8 mouse cellular contexts compared by ENCODE assay signal in genomic region chr17:78434746-78435145, GRCm38 (mm10). TPM values are rescaled to one million over a fixed set of nuclear protein-coding genes. Genes with fewer than 3 reads are reported as not detected.
DNase-seq lines count a peak whose midpoint lies in the region; ATAC-seq lines count a peak whose summit lies in the region.

No protein-coding gene starts in this region.

- no peaks in the 10 kb centered on the region for H3K27me3 ChIP-seq in intestine, embryonic 14.5 days (replicated peaks; ENCODE audit: control insufficient read depth, insufficient read depth, low read length)
- H3K27me3 ChIP-seq in intestine, embryonic 15.5 days (replicated peaks), result no peaks in the 10 kb centered on the region

- H3K9ac ChIP-seq in intestine, embryonic 14.5 days (ENCODE audit: low read length), result no peak overlapping the region
- no peak overlapping the region for H3K9ac ChIP-seq in intestine, embryonic 15.5 days

- no peaks in the 10 kb centered on the region for H3K9me3 ChIP-seq in intestine, embryonic 14.5 days (ENCODE audit: control insufficient read depth, low read length)
- no peaks in the 10 kb centered on the region for H3K9me3 ChIP-seq in intestine, embryonic 15.5 days

- no peak overlapping the region for H3K4me3 ChIP-seq in intestine, embryonic 14.5 days (ENCODE audit: low read depth, low read length)
- H3K4me3 ChIP-seq in intestine, embryonic 15.5 days (replicated peaks), result no peak overlapping the region

- no peak overlapping the region for H3K4me2 ChIP-seq in intestine, embryonic 14.5 days (ENCODE audit: low read length)
- H3K4me2 ChIP-seq in intestine, embryonic 15.5 days (replicated peaks), result no peak overlapping the region

- no peaks in the 10 kb centered on the region for H3K4me1 ChIP-seq in intestine, embryonic 14.5 days (replicated peaks; ENCODE audit: control insufficient read depth, insufficient read depth, low read length)
- H3K4me1 ChIP-seq in intestine, embryonic 15.5 days (replicated peaks), result no peaks in the 10 kb centered on the region

- no peak overlapping the region for H3K27ac ChIP-seq in intestine, embryonic 14.5 days (ENCODE audit: low read depth)
- H3K27ac ChIP-seq in intestine, embryonic 15.5 days, result no peak overlapping the region

- no peaks in the 10 kb centered on the region for H3K36me3 ChIP-seq in intestine, embryonic 14.5 days (ENCODE audit: control insufficient read depth, insufficient read depth, low read length)
- no peaks in the 10 kb centered on the region for H3K36me3 ChIP-seq in intestine, embryonic 15.5 days

- no peak for ATAC-seq in intestine, embryonic 14.5 days (replicated peaks; ENCODE audit: low FRiP score, low TSS enrichment, low read depth)
- no peak for ATAC-seq in intestine, embryonic 15.5 days
- ATAC-seq in activated CD4-positive, CD25-positive, alpha-beta regulatory T cell, adult 4 months, result peak; percentile 85

- intact Hi-C loops in heart, postnatal 36 days (cut with DNase I), result loop anchor here (5.0 kb wide), 1 partner anchor 72 kb away; no protein-coding TSS in a partner anchor

- peak; percentile 64 for DNase-seq in intestine, embryonic 14.5 days (ENCODE audit: low spot score)
- peak; percentile 77 to 79 for DNase-seq in B cell, adult 2 months
- DNase-seq in cerebellum, postnatal 14 days, result peak; percentile 68 to 77
- peak; percentile 65 to 78 for DNase-seq in heart, postnatal 36 days
- DNase-seq in lung, postnatal 36 days, result peak; percentile 70
- peak; percentile 25 to 40 for DNase-seq in thymus, adult 18-20 months

- 26% methylated on average over 1 of the region's 1 CpGs for WGBS in intestine, embryonic 14.5 days
- WGBS in intestine, embryonic 15.5 days, result 35% methylated on average over 1 of the region's 1 CpGs

RNA-seq across cellular contexts. Expression of gene Fez2, which starts 16.8 kb away (rescaled TPM):
- polyA plus RNA-seq in intestine, embryonic 14.5 days (2014; fragmentation: Nextera tagmentation; extraction: Ambion mirVana), result 43.7 and 49.6 TPM in 2 replicates
- 37.1 and 42.7 TPM in 2 replicates for polyA plus RNA-seq in intestine, embryonic 15.5 days (2015; fragmentation: Nextera tagmentation; extraction: Ambion mirVana)
- polyA plus RNA-seq in activated CD4-positive, CD25-positive, alpha-beta regulatory T cell, adult 4 months (2017; shearing (Covaris generic)), result 10 to 100 TPM; 11.2 to 13.9 TPM
- total RNA-seq in heart, postnatal 36 days (2021), result 10 to 100 TPM; 70.5 to 81.7 TPM
